Mouse (Mus musculus): ENCODE measurements around the gene Poln. TPM values are rescaled to one million over a fixed set of nuclear protein-coding genes. Genes with fewer than 3 reads are reported as not detected.

Gene Poln
- polyA plus RNA-seq, 2 experiments = 0.32 to 0.57 TPM

DNA sequence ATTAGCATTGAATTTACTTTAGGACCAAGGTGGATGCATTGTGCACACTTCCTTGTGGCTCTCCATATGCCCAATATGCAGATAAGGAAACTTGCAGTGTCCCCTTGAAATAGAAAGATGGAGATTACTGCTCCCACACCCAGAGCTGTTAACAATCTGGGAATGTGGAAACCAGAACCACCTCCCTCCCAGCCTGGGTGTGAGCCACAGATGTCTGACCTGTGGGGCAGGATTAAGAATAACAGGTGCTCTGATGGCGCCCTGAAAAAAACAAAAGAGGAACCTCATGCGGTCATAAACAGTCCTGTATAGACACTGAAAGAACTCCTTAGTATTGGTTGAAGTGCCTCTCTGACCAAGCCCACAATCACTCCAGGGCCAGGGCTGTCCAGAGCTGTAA is 19.6 kb upstream of the Poln start:
- no peak for ATAC-seq (ENCODE audit: insufficient read depth)
- TF ChIP-seq EP300 (IDR thresholded peaks at IDR 0.05; ENCODE audit: low read depth) (no peak), CTCF (IDR thresholded peaks at IDR 0.05; ENCODE audit: low read depth) (no peak)
- 45% methylated on average over 2 of the region's 2 CpGs for WGBS (ENCODE audit: insufficient replicate concordance)

DNA sequence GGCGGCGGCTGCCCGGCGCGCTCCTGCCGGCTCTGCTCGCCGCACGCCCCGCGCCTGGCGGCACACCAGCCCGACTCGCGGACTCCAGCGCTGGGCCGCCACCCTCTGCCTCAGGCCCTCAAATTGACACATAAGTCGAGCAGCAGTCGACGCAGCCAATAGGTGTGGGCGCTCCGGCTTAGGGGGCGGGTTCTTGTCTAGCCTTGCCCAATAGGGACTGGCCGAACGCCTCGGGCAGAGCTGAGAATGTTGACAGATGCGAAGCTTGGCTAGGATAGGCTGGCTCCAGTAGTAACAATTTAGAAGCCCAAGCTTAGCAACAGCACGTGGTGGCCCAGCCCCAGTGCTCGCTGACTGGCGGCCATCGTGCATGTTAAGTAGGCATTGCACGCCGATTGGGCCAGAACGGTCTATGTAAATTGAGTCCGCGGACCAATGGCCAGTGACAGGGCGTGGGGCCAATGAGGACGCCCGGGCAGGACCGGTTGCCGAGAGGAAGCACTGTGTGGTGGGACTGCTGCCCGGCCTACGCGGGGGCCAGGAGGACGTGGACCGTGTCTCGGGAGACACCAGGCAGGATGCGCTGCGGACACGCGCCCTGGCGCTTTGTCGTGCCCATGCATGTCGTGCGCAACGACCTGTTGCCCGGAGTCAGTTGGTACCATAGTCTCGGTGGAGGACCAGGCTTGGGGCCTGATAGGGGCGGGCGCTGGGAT is 18.5 kb upstream of the Poln start, which contains the start of gene Mxd4:
Gene Mxd4 (minus strand): TSS at position 120 of the 716 bp plus-strand sequence.
- Histone ChIP-seq H3K36me3 (replicated peaks; ENCODE audit: control insufficient read depth, insufficient read depth, low read depth) (no peaks in the 10 kb centered on the region), H3K27me3 (ENCODE audit: control insufficient read depth, insufficient read depth, low read length) (no peaks in the 10 kb centered on the region), H3K27ac (peak within 1 kb of the TSS; percentile 49), H3K4me1 (replicated peaks; ENCODE audit: control insufficient read depth in 2 of 2, insufficient read depth in 2 of 2, low read length in 1 of 2) (peaks cover 7 to 12% of the 10 kb centered on the region in 2 experiments), H3K9ac (replicated peaks) (peak within 1 kb of the TSS; percentile 66), H3K9me3 (ENCODE audit: control insufficient read depth, low read length) (no peaks in the 10 kb centered on the region), H3K4me2 (ENCODE audit: low read depth) (peak within 1 kb of the TSS; percentile 99), H3K4me3 (ENCODE audit: insufficient read depth in 1 of 2, low read depth in 2 of 2, low read length in 2 of 2) (peak within 1 kb of the TSS; percentile 76 to 83)
- peak; percentile 96 for ATAC-seq (ENCODE audit: insufficient read depth)
- 0% methylated on average over 60 of the region's 60 CpGs for WGBS (ENCODE audit: insufficient replicate concordance)
- DNase-seq (ENCODE audit: low read depth in 3 of 3, low spot score in 3 of 3) = peak; percentile 95 to 96 (median 96)
- TF ChIP-seq CTCF (IDR thresholded peaks at IDR 0.05; ENCODE audit: low read depth) = 0 out of 2 replicates have a peak, but pooled peaks have one; percentile 10
- no peak for TF ChIP-seq EP300 (IDR thresholded peaks at IDR 0.05; ENCODE audit: low read depth)

More for the DNA sequence above, 19.6 kb upstream of the Poln start:
- no peaks in the 10 kb centered on the region for H3K27me3 ChIP-seq (ENCODE audit: control insufficient read depth, insufficient read depth, low read length)
- H3K4me3 ChIP-seq (ENCODE audit: insufficient read depth in 1 of 2, low read depth in 2 of 2, low read length in 2 of 2) = no peak overlapping the region
- H3K4me2 ChIP-seq (ENCODE audit: low read depth) = peak overlapping the region; percentile 99
- H3K9ac ChIP-seq (replicated peaks) = no peak overlapping the region
- no peak overlapping the region for H3K27ac ChIP-seq
- no peaks in the 10 kb centered on the region for H3K9me3 ChIP-seq (ENCODE audit: control insufficient read depth, low read length)
- no peaks in the 10 kb centered on the region for H3K36me3 ChIP-seq (replicated peaks; ENCODE audit: control insufficient read depth, insufficient read depth, low read depth)
- peaks cover 7 to 12% of the 10 kb centered on the region in 2 experiments for H3K4me1 ChIP-seq (replicated peaks; ENCODE audit: control insufficient read depth in 2 of 2, insufficient read depth in 2 of 2, low read length in 1 of 2)
- no peak for DNase-seq (ENCODE audit: low read depth in 3 of 3, low spot score in 3 of 3)

DNA sequence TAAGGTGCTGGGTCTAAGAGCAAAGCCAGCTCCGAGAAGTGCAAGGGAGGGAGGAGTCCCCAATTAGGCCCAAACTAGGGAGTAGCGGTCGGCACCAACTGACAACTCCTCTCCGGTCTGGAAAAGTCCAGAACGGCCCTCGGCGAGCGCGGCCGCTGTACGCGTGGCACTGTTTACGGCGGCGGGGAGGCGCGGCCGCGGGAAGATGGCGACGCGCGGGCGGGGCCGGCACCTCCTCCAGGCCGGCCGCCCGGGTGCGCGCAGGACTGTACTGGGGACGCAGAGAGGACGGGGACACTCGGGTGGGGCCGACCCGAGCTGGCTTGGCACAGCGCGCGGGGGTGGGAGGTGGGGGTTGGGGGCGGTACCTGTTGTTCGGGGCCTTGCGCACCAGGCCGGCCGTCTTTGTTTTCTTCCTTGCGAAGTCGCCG is 17.7 kb upstream of the Poln start:
- Histone ChIP-seq H3K4me3 (ENCODE audit: insufficient read depth in 1 of 2, low read depth in 2 of 2, low read length in 2 of 2) (peak overlapping the region; percentile 76 to 83), H3K9ac (replicated peaks) (peak overlapping the region; percentile 66), H3K4me1 (replicated peaks; ENCODE audit: control insufficient read depth in 2 of 2, insufficient read depth in 2 of 2, low read length in 1 of 2) (peaks cover 7 to 12% of the 10 kb centered on the region in 2 experiments), H3K9me3 (ENCODE audit: control insufficient read depth, low read length) (no peaks in the 10 kb centered on the region), H3K27me3 (ENCODE audit: control insufficient read depth, insufficient read depth, low read length) (no peaks in the 10 kb centered on the region), H3K27ac (no peak overlapping the region; the same call in 1 of the 2 replicates), H3K36me3 (replicated peaks; ENCODE audit: control insufficient read depth, insufficient read depth, low read depth) (no peaks in the 10 kb centered on the region), H3K4me2 (ENCODE audit: low read depth) (peak overlapping the region; percentile 99)
- peak in 2 of 3 experiments; percentile 17 to 19 for DNase-seq (ENCODE audit: low read depth in 3 of 3, low spot score in 3 of 3)
- WGBS (ENCODE audit: insufficient replicate concordance) = under 1% methylated on average over 41 of the region's 46 CpGs
- peak; percentile 13; the same call in 1 of the 2 replicates for ATAC-seq (ENCODE audit: insufficient read depth)
- no peak for TF ChIP-seq EP300 (IDR thresholded peaks at IDR 0.05; ENCODE audit: low read depth)
- no peak for TF ChIP-seq CTCF (IDR thresholded peaks at IDR 0.05; ENCODE audit: low read depth)

DNA sequence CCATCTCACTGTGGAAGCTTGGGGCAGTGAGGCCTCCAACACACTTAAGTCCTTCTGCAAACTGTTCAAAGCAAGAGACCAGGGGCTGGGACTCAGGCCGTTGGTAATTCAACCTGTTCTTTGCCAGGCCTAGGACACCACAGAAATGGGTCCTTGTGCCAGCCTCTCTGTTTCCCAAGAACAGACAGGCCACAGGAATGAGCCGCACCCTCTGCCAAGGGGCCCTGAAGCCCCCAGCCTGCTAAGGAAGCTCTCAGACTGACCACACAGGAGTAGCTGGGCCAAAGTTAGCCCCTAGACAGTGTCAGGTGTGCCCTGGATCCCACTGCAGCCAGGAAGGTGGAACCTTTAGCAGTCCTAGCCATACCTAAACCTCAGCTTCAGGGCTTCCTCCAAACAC is 17.1 kb upstream of the Poln start:
- H3K36me3 ChIP-seq (replicated peaks; ENCODE audit: control insufficient read depth, insufficient read depth, low read depth) = no peaks in the 10 kb centered on the region
- no peak overlapping the region for H3K9ac ChIP-seq (replicated peaks)
- H3K4me3 ChIP-seq (ENCODE audit: insufficient read depth in 1 of 2, low read depth in 2 of 2, low read length in 2 of 2) = peak overlapping the region; percentile 76 to 83
- ATAC-seq (ENCODE audit: insufficient read depth) (no peak), DNase-seq (ENCODE audit: low read depth in 3 of 3, low spot score in 3 of 3) (no peak)
- no peak overlapping the region for H3K27ac ChIP-seq
- TF ChIP-seq EP300 (IDR thresholded peaks at IDR 0.05; ENCODE audit: low read depth) (no peak), CTCF (IDR thresholded peaks at IDR 0.05; ENCODE audit: low read depth) (no peak)
- WGBS (ENCODE audit: insufficient replicate concordance) = 61% methylated on average over 2 of the region's 2 CpGs
- H3K27me3 ChIP-seq (ENCODE audit: control insufficient read depth, insufficient read depth, low read length) = no peaks in the 10 kb centered on the region
- peak overlapping the region; percentile 99 for H3K4me2 ChIP-seq (ENCODE audit: low read depth)
- H3K4me1 ChIP-seq (replicated peaks; ENCODE audit: control insufficient read depth in 2 of 2, insufficient read depth in 2 of 2, low read length in 1 of 2) = peaks cover 7 to 12% of the 10 kb centered on the region in 2 experiments
- no peaks in the 10 kb centered on the region for H3K9me3 ChIP-seq (ENCODE audit: control insufficient read depth, low read length)

DNA sequence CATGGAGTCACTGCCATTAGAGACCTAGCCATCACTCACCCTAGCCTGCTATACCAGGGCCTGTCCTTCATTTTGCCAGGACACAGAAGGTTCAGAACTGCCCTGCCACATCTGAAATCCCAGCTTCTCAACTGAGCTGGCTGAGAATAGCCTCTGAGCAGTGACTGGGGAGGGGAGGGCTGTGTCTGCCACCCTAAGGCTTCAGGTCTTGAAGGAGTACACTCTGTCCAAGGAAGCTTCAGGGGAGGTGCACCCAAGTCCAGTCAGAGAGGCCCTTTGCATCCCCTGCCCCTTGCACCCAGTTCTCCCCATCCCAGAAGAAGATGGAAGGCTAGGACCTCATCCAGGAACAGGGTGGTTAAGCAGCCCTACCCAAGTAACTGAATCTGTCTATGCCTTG is 16.5 kb upstream of the Poln start:
- DNase-seq (ENCODE audit: low read depth in 3 of 3, low spot score in 3 of 3) = no peak
- Histone ChIP-seq H3K4me2 (ENCODE audit: low read depth) (no peak overlapping the region; the same call in 1 of the 2 replicates), H3K36me3 (replicated peaks; ENCODE audit: control insufficient read depth, insufficient read depth, low read depth) (no peaks in the 10 kb centered on the region), H3K4me3 (ENCODE audit: insufficient read depth in 1 of 2, low read depth in 2 of 2, low read length in 2 of 2) (no peak overlapping the region), H3K9me3 (ENCODE audit: control insufficient read depth, low read length) (no peaks in the 10 kb centered on the region), H3K9ac (replicated peaks) (no peak overlapping the region), H3K4me1 (replicated peaks; ENCODE audit: control insufficient read depth in 2 of 2, insufficient read depth in 2 of 2, low read length in 1 of 2) (peaks cover 7 to 12% of the 10 kb centered on the region in 2 experiments), H3K27ac (no peak overlapping the region), H3K27me3 (ENCODE audit: control insufficient read depth, insufficient read depth, low read length) (no peaks in the 10 kb centered on the region)
- ATAC-seq (ENCODE audit: insufficient read depth) = no peak
- no peak for TF ChIP-seq EP300 (IDR thresholded peaks at IDR 0.05; ENCODE audit: low read depth)
- no peak for TF ChIP-seq CTCF (IDR thresholded peaks at IDR 0.05; ENCODE audit: low read depth)

Data from liver, embryonic 14.5 days (tissue).